Mouse (Mus musculus) midbrain, embryonic 12.5 days (tissue): Measurements from ENCODE around the gene Map3k4. TPM values are rescaled to one million over a fixed set of nuclear protein-coding genes. Genes with fewer than 3 reads are reported as not detected.
A peak's percentile ranks its signal among the peaks of the same experiment; 100 is the strongest.

Source experiments
- ATAC-seq: fragments of 200-750 bp; cut with Nextera tagmentation; 2 replicates; pipeline ENCODE4 v1.8.0; 2017; ENCODE audit warnings: low read depth, moderate TSS enrichment, moderate library complexity; ENCODE audit not compliant: low FRiP score
- H3K27ac ChIP-seq: fragments of 300-500 bp; sonication (generic); replicated peaks from 2 replicates; pipeline ENCODE4 v1.5.1; 2016; ENCODE audit warnings: mild to moderate bottlenecking
- H3K27me3 ChIP-seq: fragments of 300-500 bp; sonication (generic); 2 replicates; pipeline ENCODE4 v1.6.1; 2016; ENCODE audit warnings: mild to moderate bottlenecking
- H3K36me3 ChIP-seq: fragments of 300-500 bp; sonication (generic); 2 replicates; pipeline ENCODE4 v1.6.1; 2016
- H3K4me1 ChIP-seq: fragments of 300-500 bp; sonication (generic); 2 replicates; pipeline ENCODE4 v1.6.1; 2016
- H3K4me2 ChIP-seq: fragments of 300-500 bp; sonication (generic); replicated peaks from 2 replicates; pipeline ENCODE4 v1.6.1; 2016; ENCODE audit warnings: mild to moderate bottlenecking, moderate library complexity
- H3K4me3 ChIP-seq: fragments of 300-500 bp; sonication (generic); 2 replicates; pipeline ENCODE4 v1.5.1; 2016; ENCODE audit warnings: mild to moderate bottlenecking
- H3K9ac ChIP-seq: fragments of 300-500 bp; sonication (generic); replicated peaks from 2 replicates; pipeline ENCODE4 v1.6.1; 2016; ENCODE audit warnings: mild to moderate bottlenecking, moderate library complexity
- H3K9me3 ChIP-seq: fragments of 300-500 bp; sonication (generic); 2 replicates; pipeline ENCODE4 v1.6.1; 2016; ENCODE audit warnings: mild to moderate bottlenecking
- WGBS: fragments of 180-500 bp; shearing (Covaris S2); methylation state at CpG from one replicate; pipeline ENCODE4 v1.1.7; 2016; 5-methylcytosine and 5-hydroxymethylcytosine counted together
- polyA plus RNA-seq: library from polyadenylated mRNA; unstranded; fragments of >200 nt; fragmentation: Nextera tagmentation; extraction: Ambion mirVana; gene quantifications from 2 replicates; pipeline ENCODE4 v1.2.1, GENCODE M21; 2016

The Map3k4 gene
- polyA plus RNA-seq, 1 experiment from 2014 or later = 53.3 TPM

GRCm38 (mm10) chr17:12195604-12196003 is 123.0 kb downstream of the Map3k4 start:
- Histone ChIP-seq H3K9ac (no peak overlapping the region), H3K4me1 (peaks cover 4% of the 10 kb centered on the region; the same call in 1 of the 2 replicates), H3K36me3 (0 out of 2 replicates have a peak, but pooled peaks cover 22% of the 10 kb centered on the region), H3K27me3 (no peaks in the 10 kb centered on the region), H3K4me3 (no peak overlapping the region), H3K27ac (no peak overlapping the region), H3K4me2 (no peak overlapping the region), H3K9me3 (no peaks in the 10 kb centered on the region)
- 65% methylated on average over 10 of the region's 10 CpGs for WGBS
- ATAC-seq = no peak

- Histone ChIP-seq H3K4me3 (no peak overlapping the region), H3K9ac (no peak overlapping the region), H3K27me3 (no peaks in the 10 kb centered on the region), H3K36me3 (0 out of 2 replicates have a peak, but pooled peaks cover 22% of the 10 kb centered on the region), H3K27ac (no peak overlapping the region), H3K4me2 (no peak overlapping the region), H3K9me3 (no peaks in the 10 kb centered on the region), H3K4me1 (peaks cover 4% of the 10 kb centered on the region; the same call in 1 of the 2 replicates)
- 66% methylated on average over 5 of the region's 5 CpGs for WGBS
- no peak for ATAC-seq
Measured at GRCm38 (mm10) chr17:12195137-12195536, 123.5 kb downstream of the Map3k4 start.

GRCm38 (mm10) chr17:12187782-12188181 is 130.8 kb downstream of the Map3k4 start:
- 48% methylated on average over 1 of the region's 1 CpGs for WGBS
- no peak overlapping the region for H3K4me3 ChIP-seq
- no peak overlapping the region for H3K4me2 ChIP-seq
- H3K9ac ChIP-seq = no peak overlapping the region
- H3K36me3 ChIP-seq = 0 out of 2 replicates have a peak, but pooled peaks cover 3% of the 10 kb centered on the region
- no peak for ATAC-seq
- no peaks in the 10 kb centered on the region for H3K9me3 ChIP-seq
- peak overlapping the region; percentile 22; the same call in 1 of the 2 replicates for H3K27ac ChIP-seq
- H3K27me3 ChIP-seq = no peaks in the 10 kb centered on the region
- H3K4me1 ChIP-seq = peaks cover 6% of the 10 kb centered on the region

GRCm38 (mm10) chr17:12186341-12186740 is 132.3 kb downstream of the Map3k4 start:
- 91% methylated on average over 3 of the region's 3 CpGs for WGBS
- no peaks in the 10 kb centered on the region for H3K9me3 ChIP-seq

GRCm38 (mm10) chr17:12185855-12186254 is 132.7 kb downstream of the Map3k4 start:
- H3K9me3 ChIP-seq = no peaks in the 10 kb centered on the region
- ATAC-seq = no peak
- no peak overlapping the region for H3K4me3 ChIP-seq
- no peaks in the 10 kb centered on the region for H3K27me3 ChIP-seq
- H3K27ac ChIP-seq = no peak overlapping the region
- H3K9ac ChIP-seq = no peak overlapping the region
- no peaks in the 10 kb centered on the region for H3K36me3 ChIP-seq
- 96% methylated on average over 4 of the region's 4 CpGs for WGBS
- H3K4me1 ChIP-seq = peaks cover 6% of the 10 kb centered on the region
- no peak overlapping the region for H3K4me2 ChIP-seq

More at GRCm38 (mm10) chr17:12186341-12186740, 132.3 kb downstream of the Map3k4 start:
- Histone ChIP-seq H3K4me1 (peaks cover 6% of the 10 kb centered on the region), H3K4me2 (no peak overlapping the region), H3K4me3 (no peak overlapping the region), H3K27ac (no peak overlapping the region), H3K36me3 (no peaks in the 10 kb centered on the region), H3K9ac (no peak overlapping the region), H3K27me3 (no peaks in the 10 kb centered on the region)
- no peak for ATAC-seq

GRCm38 (mm10) chr17:12184283-12184682 is 134.3 kb downstream of the Map3k4 start:
- Histone ChIP-seq H3K27me3 (no peaks in the 10 kb centered on the region), H3K36me3 (peaks cover 6% of the 10 kb centered on the region; the same call in 1 of the 2 replicates), H3K4me1 (peaks cover 6% of the 10 kb centered on the region), H3K9me3 (no peaks in the 10 kb centered on the region), H3K9ac (no peak overlapping the region), H3K27ac (no peak overlapping the region), H3K4me2 (no peak overlapping the region), H3K4me3 (no peak overlapping the region)
- ATAC-seq = no peak
- 75% methylated on average over 8 of the region's 8 CpGs for WGBS

- H3K4me3 ChIP-seq = no peak overlapping the region
- H3K9ac ChIP-seq = no peak overlapping the region
- no peak overlapping the region for H3K4me2 ChIP-seq
- H3K4me1 ChIP-seq = peaks cover 6% of the 10 kb centered on the region
- H3K9me3 ChIP-seq = no peaks in the 10 kb centered on the region
- H3K27ac ChIP-seq = no peak overlapping the region
- 84% methylated on average over 5 of the region's 5 CpGs for WGBS
- H3K36me3 ChIP-seq = peaks cover 10% of the 10 kb centered on the region; the same call in 1 of the 2 replicates
- ATAC-seq = no peak
- H3K27me3 ChIP-seq = no peaks in the 10 kb centered on the region
Measured at GRCm38 (mm10) chr17:12182702-12183485, 135.7 kb downstream of the Map3k4 start.

GRCm38 (mm10) chr17:12179766-12180165 is 138.8 kb downstream of the Map3k4 start:
- ATAC-seq = no peak
- 91% methylated on average over 2 of the region's 2 CpGs for WGBS
- Histone ChIP-seq H3K4me2 (no peak overlapping the region), H3K4me3 (no peak overlapping the region), H3K4me1 (0 out of 2 replicates have a peak, but pooled peaks cover 2% of the 10 kb centered on the region), H3K27me3 (no peaks in the 10 kb centered on the region), H3K9me3 (no peaks in the 10 kb centered on the region; the same call in 1 of the 2 replicates), H3K27ac (no peak overlapping the region), H3K36me3 (peaks cover 24% of the 10 kb centered on the region), H3K9ac (no peak overlapping the region)

- ATAC-seq = no peak
- H3K36me3 ChIP-seq = peaks cover 28% of the 10 kb centered on the region
- no peak overlapping the region for H3K9ac ChIP-seq
- no peaks in the 10 kb centered on the region; the same call in 1 of the 2 replicates for H3K9me3 ChIP-seq
- H3K4me3 ChIP-seq = no peak overlapping the region
- H3K27ac ChIP-seq = no peak overlapping the region
- no peak overlapping the region for H3K4me2 ChIP-seq
- WGBS = 92% methylated on average over 7 of the region's 7 CpGs
- no peaks in the 10 kb centered on the region for H3K27me3 ChIP-seq
- 0 out of 2 replicates have a peak, but pooled peaks cover 2% of the 10 kb centered on the region for H3K4me1 ChIP-seq
Measured at GRCm38 (mm10) chr17:12179339-12179738, 139.3 kb downstream of the Map3k4 start.

Other genes with a start within 250 kb of the Map3k4 start
- 42.4 and 43.7 TPM in 2 replicates for gene Agpat4, start 200.1 kb downstream of the Map3k4 start, polyA plus RNA-seq
- gene Plg, start 59.8 kb upstream of the Map3k4 start, polyA plus RNA-seq = not detected in 2 replicates
- gene Slc22a3, start 188.9 kb upstream of the Map3k4 start, polyA plus RNA-seq = 0.17 and 0.26 TPM in 2 replicates